Comparison of ENCODE assay signal across 28 mouse cellular contexts in the genomic region with DNA sequence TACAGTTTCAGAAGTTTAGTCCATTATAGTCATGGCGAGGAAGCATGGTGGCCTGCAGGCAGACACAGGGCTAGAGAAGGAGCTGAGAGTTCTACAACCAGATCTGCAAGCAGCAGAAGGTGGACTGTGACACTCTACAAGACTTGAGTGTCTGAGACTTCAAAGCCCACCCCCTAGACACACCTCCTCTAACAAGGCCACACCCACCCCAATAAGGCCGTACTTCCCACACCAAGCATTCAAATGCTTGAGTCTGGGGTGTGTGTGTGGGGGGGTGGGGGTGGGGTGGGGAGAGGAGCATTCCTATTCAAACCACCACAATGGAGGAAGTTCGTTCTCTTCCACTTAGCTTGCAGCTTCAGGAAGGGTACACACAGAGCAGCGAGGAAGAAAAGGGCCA. TPM values are rescaled to one million over a fixed set of nuclear protein-coding genes. Genes with fewer than 3 reads are reported as not detected.
DNase-seq lines count a peak whose midpoint lies in the region; ATAC-seq lines count a peak whose summit lies in the region.
"Had no signal": no experiment of that assay in that cellular context is flagged by ENCODE, and none has a peak within 500 bp of the region (broad histone marks: within the 10 kb centered on the region; RNA-seq: fewer than 3 reads in every experiment).

No protein-coding gene starts in this region.

- 0 out of 2 replicates have a peak, but pooled peaks cover 9% of the 10 kb centered on the region for H3K4me1 ChIP-seq in embryonic facial prominence, embryonic 15.5 days
- peaks cover 16% of the 10 kb centered on the region for H3K4me1 ChIP-seq in embryonic facial prominence, embryonic 10.5 days
- peaks cover 5% of the 10 kb centered on the region; the same call in 1 of the 2 replicates for H3K4me1 ChIP-seq in intestine, embryonic 14.5 days (replicated peaks; ENCODE audit: control insufficient read depth, insufficient read depth, low read length)
- 0 out of 2 replicates have a peak, but pooled peaks cover 3% of the 10 kb centered on the region for H3K4me1 ChIP-seq in intestine, embryonic 15.5 days (replicated peaks)
- H3K4me1 ChIP-seq: forebrain, embryonic 13.5 days; hindbrain, embryonic 12.5 days had no signal

- no peak for DNase-seq in embryonic facial prominence, embryonic 10.5 days (ENCODE audit: low spot score)
- DNase-seq in intestine, embryonic 14.5 days (ENCODE audit: low spot score): peak; percentile 39
- DNase-seq in R1 (ENCODE audit: low read depth, low spot score) (peak; percentile 92), adipocyte (ENCODE audit: low spot score) (no peak)
- DNase-seq in kidney, postnatal 10 days: no peak
- DNase-seq: adrenal gland, postnatal 10 days; B cell, adult 2 months; cerebellum, adult 11 months; cerebellum, adult 8-10 months; cerebellum, postnatal 14 days; embryo, embryonic 11 days; gastrocnemius, adult 2 months; gastrocnemius, postnatal 36 days; heart, adult 2 months; heart, postnatal 4 days; kidney, adult 8-10 months had no signal

- no peak overlapping the region for H3K4me3 ChIP-seq in embryonic facial prominence, embryonic 15.5 days (replicated peaks)
- no peak overlapping the region for H3K4me3 ChIP-seq in embryonic facial prominence, embryonic 10.5 days
- no peak overlapping the region for H3K4me3 ChIP-seq in intestine, embryonic 14.5 days (ENCODE audit: low read depth, low read length)
- H3K4me3 ChIP-seq in intestine, embryonic 15.5 days (replicated peaks): no peak overlapping the region
- H3K4me3 ChIP-seq: embryonic facial prominence, embryonic 12.5 days; forebrain, embryonic 13.5 days; gastrocnemius, adult 2 months; heart, adult 2 months; heart, embryonic 13.5 days; hindbrain, embryonic 12.5 days had no signal

- 0 out of 2 replicates have a peak, but pooled peaks have one; percentile 35 for ATAC-seq in embryonic facial prominence, embryonic 15.5 days (ENCODE audit: insufficient number of reproducible peaks, low FRiP score, low TSS enrichment, low read depth)
- no peak for ATAC-seq in intestine, embryonic 14.5 days (replicated peaks; ENCODE audit: low FRiP score, low TSS enrichment, low read depth)
- ATAC-seq in intestine, embryonic 15.5 days: no peak
- ATAC-seq: CD4-positive, CD25-positive, alpha-beta regulatory T cell, adult 4 months; forebrain, embryonic 13.5 days; hindbrain, embryonic 16.5 days; inflammation-experienced regulatory T-cells, adult 6 months; Patski had no signal

- no peak overlapping the region for H3K4me2 ChIP-seq in embryonic facial prominence, embryonic 15.5 days (replicated peaks)
- no peak overlapping the region for H3K4me2 ChIP-seq in intestine, embryonic 14.5 days (ENCODE audit: low read length)
- H3K4me2 ChIP-seq in intestine, embryonic 15.5 days (replicated peaks): no peak overlapping the region
- H3K4me2 ChIP-seq: embryonic facial prominence, embryonic 12.5 days; forebrain, embryonic 13.5 days; heart, embryonic 13.5 days; hindbrain, embryonic 12.5 days had no signal

- H3K27me3 ChIP-seq in embryonic facial prominence, embryonic 15.5 days: no peaks in the 10 kb centered on the region
- H3K27me3 ChIP-seq in embryonic facial prominence, embryonic 10.5 days (replicated peaks; ENCODE audit: low read depth, poor library complexity, severe bottlenecking): no peaks in the 10 kb centered on the region
- no peaks in the 10 kb centered on the region for H3K27me3 ChIP-seq in intestine, embryonic 14.5 days (replicated peaks; ENCODE audit: control insufficient read depth, insufficient read depth, low read length)
- no peaks in the 10 kb centered on the region for H3K27me3 ChIP-seq in intestine, embryonic 15.5 days (replicated peaks)
- H3K27me3 ChIP-seq: embryonic facial prominence, embryonic 12.5 days; forebrain, embryonic 13.5 days; heart, embryonic 13.5 days; hindbrain, embryonic 12.5 days; Patski had no signal

- H3K36me3 ChIP-seq in embryonic facial prominence, embryonic 15.5 days: no peaks in the 10 kb centered on the region
- H3K36me3 ChIP-seq in embryonic facial prominence, embryonic 10.5 days (replicated peaks): no peaks in the 10 kb centered on the region
- no peaks in the 10 kb centered on the region for H3K36me3 ChIP-seq in intestine, embryonic 14.5 days (ENCODE audit: control insufficient read depth, insufficient read depth, low read length)
- H3K36me3 ChIP-seq in intestine, embryonic 15.5 days: no peaks in the 10 kb centered on the region
- H3K36me3 ChIP-seq: embryonic facial prominence, embryonic 12.5 days; heart, embryonic 13.5 days; hindbrain, embryonic 12.5 days had no signal

- no peak overlapping the region for H3K27ac ChIP-seq in embryonic facial prominence, embryonic 15.5 days (replicated peaks)
- H3K27ac ChIP-seq in embryonic facial prominence, embryonic 10.5 days (replicated peaks): no peak overlapping the region
- no peak overlapping the region for H3K27ac ChIP-seq in intestine, embryonic 14.5 days (ENCODE audit: low read depth)
- H3K27ac ChIP-seq in intestine, embryonic 15.5 days: no peak overlapping the region
- H3K27ac ChIP-seq: embryonic facial prominence, embryonic 12.5 days; forebrain, embryonic 13.5 days; gastrocnemius, adult 2 months; heart, adult 2 months; heart, embryonic 13.5 days; hindbrain, embryonic 12.5 days had no signal

- WGBS in embryonic facial prominence, embryonic 15.5 days: 75% methylated on average over 4 of the region's 4 CpGs
- 78% methylated on average over 4 of the region's 4 CpGs for WGBS in embryonic facial prominence, embryonic 10.5 days
- WGBS in intestine, embryonic 14.5 days: 84% methylated on average over 4 of the region's 4 CpGs
- 79% methylated on average over 4 of the region's 4 CpGs for whole genome bisulfite sequencing in intestine, embryonic 15.5 days

- H3K9me3 ChIP-seq in embryonic facial prominence, embryonic 15.5 days (replicated peaks): no peaks in the 10 kb centered on the region
- no peaks in the 10 kb centered on the region for H3K9me3 ChIP-seq in embryonic facial prominence, embryonic 10.5 days
- H3K9me3 ChIP-seq in intestine, embryonic 14.5 days (ENCODE audit: control insufficient read depth, low read length): no peaks in the 10 kb centered on the region
- no peaks in the 10 kb centered on the region for H3K9me3 ChIP-seq in intestine, embryonic 15.5 days
- H3K9me3 ChIP-seq: embryonic facial prominence, embryonic 12.5 days; heart, embryonic 13.5 days; hindbrain, embryonic 12.5 days had no signal

- no peak overlapping the region for H3K9ac ChIP-seq in embryonic facial prominence, embryonic 15.5 days
- H3K9ac ChIP-seq in intestine, embryonic 14.5 days (ENCODE audit: low read length): no peak overlapping the region
- no peak overlapping the region for H3K9ac ChIP-seq in intestine, embryonic 15.5 days
- H3K9ac ChIP-seq: embryonic facial prominence, embryonic 12.5 days; forebrain, embryonic 13.5 days; heart, embryonic 13.5 days; hindbrain, embryonic 12.5 days had no signal

RNA-seq across cellular contexts. Expression of gene 1700024P04Rik, which starts 55.8 kb away (rescaled TPM):
- not detected in 2 replicates for polyA plus RNA-seq in embryonic facial prominence, embryonic 15.5 days (2015; fragmentation: Nextera tagmentation; extraction: Ambion mirVana)
- not detected in 2 replicates for polyA plus RNA-seq in embryonic facial prominence, embryonic 10.5 days (2016; fragmentation: Nextera tagmentation; extraction: Ambion mirVana)
- polyA plus RNA-seq in intestine, embryonic 14.5 days (2014; fragmentation: Nextera tagmentation; extraction: Ambion mirVana): not detected in 2 replicates
- not detected in 2 replicates for polyA plus RNA-seq in intestine, embryonic 15.5 days (2015; fragmentation: Nextera tagmentation; extraction: Ambion mirVana)
- polyA plus RNA-seq: brain, embryonic 14.5 days; CD4-positive, CD25-positive, alpha-beta regulatory T cell, adult 4 months; embryonic facial prominence, embryonic 12.5 days; forebrain, embryonic 13.5 days; heart, adult 2 months; heart, embryonic 13.5 days; heart, postnatal 0 days; hindbrain, embryonic 12.5 days; hindbrain, embryonic 16.5 days; inflammation-experienced regulatory T-cells, adult 6 months; Patski had no signal

Comparison
In these comparisons a context has a peak if more than half of its experiments do, and no peak if none do; other contexts are left out.
1. DNase-seq: peak in intestine, embryonic 14.5 days (single experiment) and R1 (single experiment); none in embryonic facial prominence, embryonic 10.5 days (single experiment), kidney, postnatal 10 days (single experiment) and adipocyte (single experiment).